Mouse (Mus musculus) forebrain, embryonic 10.5 days (tissue): Measurements from ENCODE around the gene Neurod2. TPM values are rescaled to one million over a fixed set of nuclear protein-coding genes. Genes with fewer than 3 reads are reported as not detected.

Source experiments
- DNase-seq: peaks from one replicate; pipeline ENCODE4 v3.0.0-alpha.2; 2017; ENCODE audit warnings: low spot score; ENCODE audit errors: extremely low spot score
- H3K27ac ChIP-seq: fragments of 300-500 bp; sonication (generic); 2 replicates; pipeline ENCODE4 v1.5.1; 2016; ENCODE audit warnings: mild to moderate bottlenecking
- H3K27me3 ChIP-seq: fragments of 300-500 bp; sonication (generic); 2 replicates; pipeline ENCODE4 v1.6.1; 2016; ENCODE audit warnings: mild to moderate bottlenecking; ENCODE audit not compliant: poor library complexity, severe bottlenecking
- H3K36me3 ChIP-seq: fragments of 300-500 bp; sonication (generic); replicated peaks from 2 replicates; pipeline ENCODE4 v1.6.1; 2016; ENCODE audit warnings: mild to moderate bottlenecking, moderate library complexity
- H3K4me1 ChIP-seq: fragments of 300-500 bp; sonication (generic); 2 replicates; pipeline ENCODE4 v1.6.1; 2016
- H3K4me3 ChIP-seq: fragments of 300-500 bp; sonication (generic); 2 replicates; pipeline ENCODE4 v1.5.1; 2016; ENCODE audit warnings: mild to moderate bottlenecking, moderate library complexity
- H3K9me3 ChIP-seq: fragments of 300-500 bp; sonication (generic); 2 replicates; pipeline ENCODE4 v1.6.1; 2016; ENCODE audit warnings: mild to moderate bottlenecking, moderate library complexity
- WGBS: fragments of 180-500 bp; shearing (Covaris S2); methylation state at CpG from one replicate; pipeline ENCODE4 v1.1.7; 2016; 5-methylcytosine and 5-hydroxymethylcytosine counted together
- polyA plus RNA-seq: library from polyadenylated mRNA; unstranded; fragments of >200 nt; fragmentation: Nextera tagmentation; extraction: Ambion mirVana; gene quantifications from 2 replicates; pipeline ENCODE4 v1.2.1, GENCODE M21; 2016

Gene Neurod2
- polyA plus RNA-seq, 1 experiment from 2014 or later, result 0.14 TPM

- WGBS, result 1% methylated on average over 22 of the region's 22 CpGs
- no peak overlapping the region for H3K4me3 ChIP-seq
- H3K27me3 ChIP-seq, result peaks cover 100% of the 10 kb centered on the region
- no peaks in the 10 kb centered on the region for H3K36me3 ChIP-seq
- H3K4me1 ChIP-seq, result peaks cover 27% of the 10 kb centered on the region
- H3K9me3 ChIP-seq, result no peaks in the 10 kb centered on the region
- peak; percentile 16 for DNase-seq
- no peak overlapping the region for H3K27ac ChIP-seq
Measured at GRCm38 (mm10) chr11:98325821-98326218, 3.6 kb downstream of the Neurod2 start.

- DNase-seq, result peak; percentile 16
- Histone ChIP-seq H3K27ac (no peak overlapping the region), H3K4me3 (no peak overlapping the region), H3K9me3 (no peaks in the 10 kb centered on the region), H3K27me3 (peaks cover 100% of the 10 kb centered on the region), H3K4me1 (peaks cover 27% of the 10 kb centered on the region), H3K36me3 (no peaks in the 10 kb centered on the region)
- 3% methylated on average over 14 of the region's 14 CpGs for WGBS
Measured at GRCm38 (mm10) chr11:98325191-98325820, 4.1 kb downstream of the Neurod2 start.

GRCm38 (mm10) chr11:98323933-98324332 lies 5.5 kb downstream of the Neurod2 start:
- H3K4me1 ChIP-seq, result peaks cover 27% of the 10 kb centered on the region
- H3K27ac ChIP-seq, result no peak overlapping the region
- H3K4me3 ChIP-seq, result no peak overlapping the region
- peaks cover 100% of the 10 kb centered on the region for H3K27me3 ChIP-seq
- DNase-seq, result peak; percentile 39
- no peaks in the 10 kb centered on the region for H3K9me3 ChIP-seq
- no peaks in the 10 kb centered on the region for H3K36me3 ChIP-seq
- 1% methylated on average over 9 of the region's 9 CpGs for WGBS

GRCm38 (mm10) chr11:98323136-98323866 lies 6.1 kb downstream of the Neurod2 start:
- DNase-seq, result no peak
- Histone ChIP-seq H3K36me3 (no peaks in the 10 kb centered on the region), H3K27ac (no peak overlapping the region), H3K4me3 (no peak overlapping the region), H3K27me3 (peaks cover 100% of the 10 kb centered on the region), H3K4me1 (peaks cover 21% of the 10 kb centered on the region), H3K9me3 (no peaks in the 10 kb centered on the region)
- WGBS, result 2% methylated on average over 10 of the region's 10 CpGs

GRCm38 (mm10) chr11:98322159-98322558 lies 7.3 kb downstream of the Neurod2 start:
- Histone ChIP-seq H3K9me3 (no peaks in the 10 kb centered on the region), H3K27me3 (peaks cover 100% of the 10 kb centered on the region), H3K4me1 (peaks cover 9% of the 10 kb centered on the region), H3K27ac (no peak overlapping the region), H3K36me3 (no peaks in the 10 kb centered on the region), H3K4me3 (no peak overlapping the region)
- peak; percentile 14 for DNase-seq
- 0% methylated on average over 1 of the region's 1 CpGs for WGBS

- no peak overlapping the region for H3K27ac ChIP-seq
- WGBS, result 4% methylated on average over 5 of the region's 5 CpGs
- H3K4me1 ChIP-seq, result peaks cover 4% of the 10 kb centered on the region
- no peaks in the 10 kb centered on the region for H3K36me3 ChIP-seq
- H3K4me3 ChIP-seq, result no peak overlapping the region
- peak; percentile 14 for DNase-seq
- peaks cover 100% of the 10 kb centered on the region for H3K27me3 ChIP-seq
- no peaks in the 10 kb centered on the region for H3K9me3 ChIP-seq
Measured at GRCm38 (mm10) chr11:98321677-98322003, 7.8 kb downstream of the Neurod2 start.

- no peak overlapping the region for H3K27ac ChIP-seq
- H3K27me3 ChIP-seq, result peaks cover 100% of the 10 kb centered on the region
- H3K4me3 ChIP-seq, result no peak overlapping the region
- WGBS, result 1% methylated on average over 30 of the region's 30 CpGs
- peak; percentile 16 for DNase-seq
- no peaks in the 10 kb centered on the region for H3K9me3 ChIP-seq
- no peaks in the 10 kb centered on the region for H3K36me3 ChIP-seq
- H3K4me1 ChIP-seq, result 0 out of 2 replicates have a peak, but pooled peaks cover 4% of the 10 kb centered on the region
Measured at GRCm38 (mm10) chr11:98320806-98321676, 8.4 kb downstream of the Neurod2 start.

- 0 out of 2 replicates have a peak, but pooled peaks cover 4% of the 10 kb centered on the region for H3K4me1 ChIP-seq
- no peak overlapping the region for H3K27ac ChIP-seq
- peak; percentile 14 for DNase-seq
- peaks cover 100% of the 10 kb centered on the region for H3K27me3 ChIP-seq
- 9% methylated on average over 12 of the region's 12 CpGs for WGBS
- H3K36me3 ChIP-seq, result no peaks in the 10 kb centered on the region
- H3K4me3 ChIP-seq, result no peak overlapping the region
- H3K9me3 ChIP-seq, result no peaks in the 10 kb centered on the region
Measured at GRCm38 (mm10) chr11:98320381-98320780, 9.1 kb downstream of the Neurod2 start.

- H3K9me3 ChIP-seq, result no peaks in the 10 kb centered on the region
- 0 out of 2 replicates have a peak, but pooled peaks cover 4% of the 10 kb centered on the region for H3K4me1 ChIP-seq
- DNase-seq, result no peak
- no peak overlapping the region for H3K27ac ChIP-seq
- H3K36me3 ChIP-seq, result no peaks in the 10 kb centered on the region
- peaks cover 100% of the 10 kb centered on the region for H3K27me3 ChIP-seq
- H3K4me3 ChIP-seq, result no peak overlapping the region
- WGBS, result 5% methylated on average over 2 of the region's 2 CpGs
Measured at GRCm38 (mm10) chr11:98319944-98320343, 9.5 kb downstream of the Neurod2 start.

GRCm38 (mm10) chr11:98319544-98319943 lies 9.9 kb downstream of the Neurod2 start:
- peaks cover 100% of the 10 kb centered on the region for H3K27me3 ChIP-seq
- no peaks in the 10 kb centered on the region for H3K9me3 ChIP-seq
- 0 out of 2 replicates have a peak, but pooled peaks cover 4% of the 10 kb centered on the region for H3K4me1 ChIP-seq
- 13% methylated on average over 4 of the region's 4 CpGs for WGBS
- H3K4me3 ChIP-seq, result no peak overlapping the region
- H3K27ac ChIP-seq, result no peak overlapping the region
- no peaks in the 10 kb centered on the region for H3K36me3 ChIP-seq
- DNase-seq, result peak; percentile 14

GRCm38 (mm10) chr11:98319120-98319519 lies 10.3 kb downstream of the Neurod2 start:
- no peak overlapping the region for H3K4me3 ChIP-seq
- H3K27me3 ChIP-seq, result peaks cover 100% of the 10 kb centered on the region
- 2% methylated on average over 15 of the region's 15 CpGs for WGBS
- H3K36me3 ChIP-seq, result no peaks in the 10 kb centered on the region
- H3K27ac ChIP-seq, result no peak overlapping the region
- H3K9me3 ChIP-seq, result no peaks in the 10 kb centered on the region
- DNase-seq, result peak; percentile 14
- H3K4me1 ChIP-seq, result 0 out of 2 replicates have a peak, but pooled peaks cover 4% of the 10 kb centered on the region

- WGBS, result under 1% methylated on average over 14 of the region's 14 CpGs
- Histone ChIP-seq H3K36me3 (no peaks in the 10 kb centered on the region), H3K27me3 (peaks cover 100% of the 10 kb centered on the region), H3K4me1 (peaks cover 8% of the 10 kb centered on the region; the same call in 1 of the 2 replicates), H3K9me3 (no peaks in the 10 kb centered on the region), H3K27ac (no peak overlapping the region), H3K4me3 (no peak overlapping the region; the same call in 1 of the 2 replicates)
- DNase-seq, result peak; percentile 14
Measured at GRCm38 (mm10) chr11:98318421-98319116, 10.9 kb downstream of the Neurod2 start.
